Mouse (Mus musculus) common myeloid progenitor, adult 5-6 weeks (primary cell): ENCODE data around the gene Rps6ka3. TPM values are rescaled to one million over a fixed set of nuclear protein-coding genes. Genes with fewer than 3 reads are reported as not detected.

Source experiments
- ATAC-seq: replicated peaks from 2 replicates; pipeline ENCODE4 v1.8.0; 2016; ENCODE audit warnings: low read depth, mild to moderate bottlenecking, moderate TSS enrichment, inconsistent platforms; ENCODE audit not compliant: poor library complexity, severe bottlenecking
- total RNA-seq: library from RNA; stranded (forward); fragments of 200-1000, 187-1606 nt; gene quantifications from 2 replicates; pipeline ENCODE4 v1.2.3, GENCODE M21; 2017

Gene Rps6ka3
- total RNA-seq, 1 experiment from 2014 or later, result 60.5 TPM

DNA sequence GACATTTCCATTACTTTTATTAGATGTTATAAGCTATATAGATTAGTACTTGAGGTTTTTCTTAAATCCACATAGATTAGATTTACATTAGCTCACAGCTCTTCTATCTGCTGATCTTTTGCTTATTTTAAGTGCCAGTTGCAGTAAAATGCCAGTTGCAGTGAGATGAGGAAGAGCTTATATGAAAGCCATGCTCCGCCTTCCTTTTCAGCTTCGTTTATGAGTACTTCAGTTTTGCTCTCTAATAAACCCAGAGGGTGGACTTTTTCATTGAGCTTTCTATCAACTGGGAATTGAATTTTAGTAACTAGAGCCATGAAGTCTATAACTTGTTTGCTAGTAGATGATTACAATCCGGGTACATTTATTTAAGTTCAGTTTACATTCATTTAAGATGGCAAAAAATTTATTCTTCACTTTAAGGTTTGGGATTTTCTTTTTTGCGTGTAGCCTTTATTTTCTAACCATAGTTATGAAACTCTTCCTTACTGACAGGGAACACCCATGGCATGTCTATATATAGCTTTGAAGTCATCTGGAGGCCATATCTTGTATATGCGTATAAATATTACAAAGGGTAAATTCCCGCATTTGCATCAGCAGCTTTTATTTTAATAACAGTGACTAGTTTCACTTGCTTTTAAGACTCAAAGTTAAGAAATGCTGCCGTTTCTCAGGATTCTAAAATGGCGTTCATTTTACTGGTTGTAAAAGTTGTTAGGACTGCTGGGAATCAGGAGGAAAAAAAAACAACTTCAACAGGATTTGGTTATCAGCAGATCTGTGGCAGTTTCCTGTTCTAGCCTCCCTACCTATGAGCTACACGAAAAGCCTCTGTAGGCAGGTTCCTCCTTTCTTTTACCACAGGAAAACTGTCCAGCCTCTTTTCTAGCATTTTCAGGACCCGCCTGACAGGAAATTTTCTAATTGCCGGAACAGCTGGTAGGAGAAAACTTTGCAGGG lies 92.5 kb downstream of the Rps6ka3 start:
- peak; percentile 97 for ATAC-seq

DNA sequence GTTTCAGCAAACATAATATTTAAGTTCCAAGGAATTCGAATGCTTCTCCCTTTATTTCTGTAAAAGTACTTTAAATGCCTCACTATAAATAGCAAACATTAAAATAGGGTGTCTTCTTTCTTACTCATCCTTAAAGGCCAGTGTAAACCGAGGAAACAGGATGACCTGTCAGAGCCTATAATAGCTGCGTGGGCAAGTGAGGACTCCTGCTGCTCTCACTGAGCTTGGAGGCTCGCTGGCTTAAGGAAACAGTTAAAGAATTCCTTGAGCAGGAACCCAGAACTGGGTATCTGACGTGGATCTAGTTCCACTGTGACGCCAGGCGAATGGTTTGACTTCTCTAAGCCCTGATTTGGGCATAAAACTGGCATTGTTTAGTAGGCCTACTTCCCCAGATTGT lies 105.2 kb downstream of the Rps6ka3 start:
- no peak for ATAC-seq

DNA sequence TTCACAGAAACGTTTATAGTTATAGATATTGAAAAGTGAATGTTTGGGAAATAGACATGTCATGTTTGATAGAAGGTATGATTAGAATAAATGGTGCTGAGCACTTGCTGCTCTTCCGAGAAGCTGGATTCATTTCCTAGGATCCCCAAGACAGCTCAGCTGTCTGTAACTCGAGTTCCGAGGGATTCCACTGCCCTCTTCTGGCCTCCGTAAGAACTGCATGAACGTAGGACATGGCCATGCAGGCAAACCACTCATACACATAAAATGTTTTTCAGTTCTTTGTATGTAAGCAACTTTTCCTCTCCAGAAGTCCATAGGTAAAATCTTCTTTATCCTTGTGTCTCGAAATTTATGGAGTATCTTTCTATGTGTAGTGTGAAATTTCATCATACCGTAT lies 111.2 kb downstream of the Rps6ka3 start:
- 0 out of 2 replicates have a peak, but pooled peaks have one; percentile 65 for ATAC-seq

DNA sequence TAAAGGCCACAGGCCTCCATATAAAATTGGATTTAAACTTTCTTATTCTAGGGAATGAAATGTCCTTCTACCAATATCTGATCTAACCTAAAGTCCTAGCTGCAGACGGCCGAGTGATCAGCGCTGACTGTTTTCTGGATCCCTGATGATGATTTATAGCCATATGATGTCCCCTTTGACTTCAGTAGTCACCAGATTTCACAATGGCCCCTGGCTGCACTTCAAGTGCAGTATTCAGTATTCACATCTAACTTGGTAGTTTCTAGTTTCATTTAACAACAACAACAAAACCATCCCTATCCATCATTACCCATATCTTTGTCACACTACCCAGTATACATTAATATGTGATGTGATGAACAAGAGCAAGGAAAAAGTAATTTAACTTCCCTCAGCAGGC lies 154.4 kb downstream of the Rps6ka3 start:
- ATAC-seq, result no peak

DNA sequence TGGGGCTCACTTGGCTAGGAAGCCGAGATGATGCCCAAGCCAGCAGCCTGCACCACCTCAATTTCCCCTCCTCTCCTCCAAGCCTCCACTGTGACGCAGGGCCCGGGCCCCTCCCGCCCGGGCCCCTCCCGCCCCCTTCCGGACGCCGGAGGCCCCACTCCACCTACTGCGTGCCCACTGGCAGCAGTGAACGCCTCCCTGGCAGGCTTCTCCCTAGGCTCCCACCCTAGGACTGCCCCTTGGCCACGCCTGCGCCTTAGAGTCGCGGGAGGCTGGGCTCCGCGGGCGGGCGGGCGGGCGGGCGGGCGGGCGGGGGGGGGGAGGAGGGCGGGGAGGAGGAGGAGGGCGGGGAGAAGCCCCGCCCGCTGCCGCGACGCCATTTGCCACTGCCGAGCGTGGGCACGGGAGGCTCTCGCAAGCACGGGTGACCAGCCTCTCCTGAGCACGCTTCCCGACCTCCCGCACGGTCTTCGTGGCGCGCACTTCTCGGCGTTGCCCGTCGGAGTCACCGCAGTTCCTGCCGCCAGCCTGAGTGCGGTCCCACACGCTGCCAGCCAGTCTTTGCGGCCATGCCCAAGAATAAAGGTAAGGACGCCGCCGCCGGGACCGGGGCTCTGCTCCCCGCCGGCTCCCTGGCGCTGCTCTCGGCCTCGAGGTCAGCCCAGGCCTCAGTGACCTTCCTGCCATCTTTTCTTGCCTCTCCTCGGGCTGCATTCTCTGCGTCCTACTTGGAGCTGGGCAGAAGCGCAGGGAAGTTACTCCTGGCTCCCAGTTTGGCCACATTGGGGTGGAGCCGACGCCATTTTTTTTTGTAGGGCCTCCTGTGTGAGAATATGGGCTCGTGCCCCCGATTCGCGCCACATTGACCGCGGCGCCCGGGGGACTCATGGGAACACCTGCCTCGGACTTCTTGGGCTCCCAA lies 162.0 kb downstream of the Rps6ka3 start, which contains the start of gene Eif1ax:
Gene Eif1ax (plus strand): TSS at position 348 of the 922 bp plus-strand sequence.
- ATAC-seq, result peak; percentile 91

DNA sequence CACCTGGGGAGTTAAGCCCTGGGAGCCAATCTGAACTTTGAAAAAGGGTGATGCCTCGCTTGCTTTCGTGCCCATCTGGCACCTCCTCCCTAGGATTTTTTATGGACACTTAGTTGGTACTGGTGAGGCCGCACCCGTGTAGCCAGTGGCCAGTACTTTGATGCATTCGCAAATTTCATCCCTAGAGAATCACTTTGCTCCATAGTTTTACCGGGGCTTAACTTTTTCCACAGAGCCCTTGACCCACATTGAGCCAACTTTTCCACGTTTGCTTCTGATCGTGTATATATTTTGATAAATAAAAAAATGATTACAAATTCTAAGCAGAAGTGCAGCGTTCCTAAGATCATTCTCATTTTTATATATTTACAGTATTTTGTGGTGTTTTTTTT lies 162.6 kb downstream of the Rps6ka3 start:
- ATAC-seq, result no peak

DNA sequence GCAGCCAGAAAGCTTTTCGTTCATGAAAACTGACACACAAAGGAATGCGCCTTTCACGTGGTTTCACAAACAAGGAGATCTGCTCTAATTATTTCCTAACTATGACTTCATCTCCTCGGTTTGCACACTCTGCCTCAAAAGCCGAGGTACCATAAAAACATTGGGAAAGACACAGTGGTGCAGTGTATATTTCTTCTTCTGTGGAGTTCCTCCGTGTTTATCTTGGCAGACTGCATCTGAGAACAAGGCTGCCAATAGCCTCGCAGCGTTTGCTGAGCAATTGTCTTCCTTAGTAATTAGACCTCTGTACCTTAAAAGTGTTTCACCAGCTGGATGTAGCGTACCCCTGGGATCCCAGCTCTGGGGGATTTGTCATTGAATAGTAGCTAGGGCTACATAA lies 177.0 kb downstream of the Rps6ka3 start:
- ATAC-seq, result no peak

DNA sequence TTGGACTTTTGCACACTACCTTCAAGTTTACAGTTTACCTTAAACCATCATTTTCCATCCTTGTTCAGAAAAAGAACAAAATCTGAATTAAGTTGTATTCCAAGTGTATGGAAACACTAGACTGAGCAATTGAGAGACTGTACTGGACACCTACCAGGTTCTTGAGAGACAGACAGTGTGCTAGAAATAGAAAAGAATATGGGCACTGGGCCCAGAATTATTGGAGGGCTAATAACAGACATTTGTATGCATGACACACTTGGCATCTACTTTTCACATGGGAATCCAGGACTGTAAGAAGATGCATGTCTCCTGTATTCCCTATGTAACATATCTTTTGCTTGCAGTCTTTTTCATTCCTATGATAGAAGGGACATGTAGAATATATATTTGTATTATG lies 178.8 kb downstream of the Rps6ka3 start:
- no peak for ATAC-seq

DNA sequence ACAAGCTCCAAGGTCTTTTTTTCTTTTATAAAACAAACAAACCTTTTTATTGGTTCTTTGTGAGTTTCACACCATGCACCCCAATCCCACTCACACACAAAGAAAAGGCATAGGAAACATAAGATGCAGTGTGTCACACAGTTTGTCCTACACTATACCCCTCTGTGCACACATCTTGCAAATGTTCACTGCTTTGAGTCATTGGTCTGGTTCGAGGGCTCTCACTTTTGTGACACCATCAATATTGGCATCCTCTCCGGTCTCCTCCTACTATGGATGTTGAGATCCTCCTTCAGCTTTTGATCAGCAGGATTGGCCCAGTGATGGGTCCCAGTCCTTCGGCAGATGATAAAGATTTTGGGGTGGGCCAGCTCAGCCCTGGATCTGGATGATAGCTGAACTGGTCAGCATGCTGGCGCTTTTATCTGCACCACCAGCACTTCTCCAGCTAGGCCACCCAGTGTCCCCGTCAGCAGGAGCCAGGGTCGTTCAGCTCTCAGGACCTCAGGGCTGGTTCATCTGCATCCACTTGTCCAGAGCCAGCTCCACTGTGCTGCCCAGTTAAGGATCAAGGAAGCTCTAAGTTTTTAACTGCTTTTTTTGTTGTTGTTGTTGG lies 180.3 kb downstream of the Rps6ka3 start:
- ATAC-seq, result no peak

DNA sequence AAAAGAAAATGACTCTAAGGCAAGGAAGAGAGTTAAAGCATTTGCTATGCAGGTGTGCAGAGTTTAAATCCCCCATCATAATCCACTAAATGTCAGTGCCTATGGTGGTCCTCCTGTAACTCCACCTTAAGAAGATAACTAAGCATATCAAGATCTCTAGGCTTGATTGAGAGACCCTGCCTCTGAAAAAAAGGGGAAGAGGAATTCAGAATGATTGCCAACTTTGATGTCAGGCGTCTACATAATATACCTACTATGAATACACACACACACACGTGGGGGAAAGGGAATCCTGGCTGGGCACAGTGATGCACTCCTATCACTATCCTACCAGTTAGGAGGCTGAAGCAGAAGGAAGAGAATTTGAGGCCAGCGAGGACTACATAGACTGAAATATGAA lies 181.1 kb downstream of the Rps6ka3 start:
- ATAC-seq, result no peak

DNA sequence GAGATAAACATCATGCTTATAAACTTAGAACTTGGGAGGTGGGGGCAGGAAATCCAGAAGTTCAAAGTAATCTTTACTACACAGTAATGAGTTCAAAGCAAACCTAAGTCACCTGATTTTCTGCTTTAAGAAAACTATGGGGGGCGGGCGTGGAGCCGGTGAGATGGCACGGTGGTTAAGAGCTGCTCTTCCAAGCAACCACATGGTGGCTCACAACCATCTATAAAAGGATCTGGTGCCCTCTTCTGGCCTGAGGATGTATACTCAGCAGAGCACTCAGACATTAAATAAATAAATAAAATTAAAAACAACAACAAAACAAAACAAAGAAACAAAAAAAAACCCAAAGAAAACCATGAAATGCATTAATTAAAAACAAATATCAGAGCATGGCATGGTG lies 199.1 kb downstream of the Rps6ka3 start:
- ATAC-seq, result peak; percentile 82

DNA sequence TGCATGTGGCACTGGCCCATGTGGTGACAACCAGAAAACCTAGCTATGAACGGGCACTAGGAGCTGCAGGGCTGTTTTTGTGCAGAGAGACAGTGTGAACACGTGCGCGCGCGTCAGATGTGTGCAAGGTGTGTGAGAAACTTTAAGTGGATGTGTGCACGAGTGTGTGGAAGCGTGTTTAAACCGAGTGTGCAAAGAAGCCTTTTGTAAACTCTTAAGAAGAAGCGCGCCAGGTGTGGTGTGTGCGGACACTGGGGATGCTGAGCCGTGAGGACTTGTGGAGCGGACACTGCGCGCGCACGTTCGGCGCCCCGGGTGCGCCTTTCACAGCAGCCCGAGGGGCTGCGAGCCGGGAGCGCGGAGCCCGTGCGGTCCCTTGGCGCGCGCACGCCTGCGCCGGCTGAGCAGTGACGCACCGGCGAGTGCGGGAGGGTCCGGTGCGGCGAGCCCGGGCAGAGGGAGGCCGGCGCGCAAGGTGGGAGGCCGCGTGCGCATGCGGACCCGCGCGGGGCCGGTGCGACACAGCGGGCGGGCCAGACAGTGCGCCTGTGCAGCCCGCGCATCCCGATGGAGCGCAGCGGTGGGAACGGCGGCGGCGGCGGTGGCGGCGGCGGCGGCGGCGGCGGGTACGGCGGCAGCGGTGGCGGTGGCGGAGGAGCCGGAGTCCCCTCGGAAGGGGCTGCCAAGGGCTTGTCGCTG lies 204.2 kb downstream of the Rps6ka3 start, which contains the start of gene Map7d2:
Gene Map7d2 (plus strand): TSS at position 443 of the 699 bp plus-strand sequence.
- no peak for ATAC-seq

DNA sequence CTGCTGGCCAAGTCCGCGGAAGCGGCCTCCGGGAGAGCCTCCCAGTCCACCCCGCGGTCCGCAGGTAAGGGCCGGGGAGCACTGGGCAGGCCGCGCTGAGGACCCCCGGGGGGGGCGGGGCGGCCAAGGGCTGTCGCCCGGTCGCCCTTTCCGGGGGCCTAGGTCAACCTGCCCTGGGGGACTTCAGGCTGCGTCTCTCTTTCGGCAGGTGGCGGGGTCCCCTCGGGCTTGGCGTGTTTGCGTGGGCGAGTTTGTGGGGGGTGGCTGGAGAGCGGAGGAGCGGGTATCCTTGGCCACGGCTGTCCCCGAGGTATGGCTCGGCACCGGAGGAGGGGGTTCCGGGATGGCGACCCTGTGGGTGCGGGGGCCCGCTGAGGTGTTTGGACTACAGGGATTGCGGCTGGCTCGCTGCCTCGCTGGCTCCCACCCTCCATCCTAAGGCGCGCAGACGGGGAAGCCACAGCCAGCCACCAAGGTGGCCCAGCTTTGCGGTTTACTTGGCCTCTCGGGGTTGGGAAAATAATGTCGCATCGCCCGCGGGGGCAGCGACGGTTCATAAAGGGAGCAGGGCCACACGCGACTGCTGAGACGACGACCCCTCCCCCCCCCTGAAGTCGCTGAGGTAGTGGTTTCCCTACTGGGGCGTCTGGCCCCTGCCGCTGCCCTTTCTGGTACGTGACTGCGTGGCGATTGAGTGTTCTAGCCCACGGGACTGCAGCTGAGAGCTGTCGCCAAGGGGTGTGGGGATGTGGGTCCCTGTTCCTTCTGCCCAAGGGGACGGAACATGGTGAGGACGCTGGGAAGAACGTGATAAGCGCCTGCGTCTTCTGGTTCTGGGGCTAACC lies 204.9 kb downstream of the Rps6ka3 start:
- ATAC-seq, result peak; percentile 57

Other genes starting within 250 kb of the Rps6ka3 start
- 65.4 and 67.0 TPM in 2 replicates for gene Eif1ax, start 161.9 kb downstream of the Rps6ka3 start, total RNA-seq
- 0.09 TPM in 1 of 2 replicates, not detected in the other for gene Map7d2, start 204.3 kb downstream of the Rps6ka3 start, total RNA-seq